Mouse (Mus musculus): Measurements from ENCODE around the gene Spata48.

The Spata48 gene

DNA sequence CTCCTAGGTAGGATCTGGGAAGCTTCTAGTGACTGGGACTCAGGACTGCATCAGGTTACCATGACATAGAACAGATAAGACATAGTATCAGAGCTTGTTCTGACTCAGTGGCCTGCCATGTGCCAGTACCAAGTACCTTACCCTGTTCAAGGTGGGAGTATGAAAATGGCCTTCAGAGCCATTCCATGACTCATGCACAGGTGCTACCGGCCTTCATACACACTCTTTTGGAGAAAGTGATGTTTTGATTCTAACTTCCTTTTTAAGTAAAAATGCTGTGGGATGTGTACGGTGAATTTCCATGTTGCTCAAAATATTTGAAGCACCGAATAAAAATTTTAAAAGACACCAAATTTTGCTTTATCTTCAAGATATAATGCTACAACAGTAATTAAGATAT is 84.1 kb downstream of the Spata48 start:
- DNase-seq: no peak

GRCm38 (mm10) chr11:11546903-11547511 is 85.1 kb downstream of the Spata48 start:
- DNase-seq: no peak

GRCm38 (mm10) chr11:11547597-11548240 is 85.8 kb downstream of the Spata48 start:
- no peak for DNase-seq

DNA sequence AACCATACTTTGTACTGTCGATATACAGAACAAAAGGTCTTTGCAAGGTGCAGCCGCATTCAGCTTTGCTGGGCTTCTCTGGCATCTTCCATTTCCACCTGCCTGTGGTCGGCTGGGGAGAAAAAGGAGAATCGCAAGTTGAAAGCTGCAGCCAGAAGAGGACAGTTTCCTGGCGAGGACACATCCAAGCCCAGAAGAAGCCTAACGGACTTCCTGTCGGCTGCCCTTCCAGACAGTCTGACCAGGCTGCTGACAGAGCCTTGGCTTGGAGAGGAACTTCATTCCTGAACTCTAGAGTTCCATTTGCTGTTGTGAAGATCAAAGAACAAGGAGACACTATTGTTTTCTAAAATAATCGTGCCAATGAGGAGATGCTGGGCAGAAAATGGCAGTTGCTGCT is 93.7 kb downstream of the Spata48 start:
- DNase-seq: no peak

GRCm38 (mm10) chr11:11556186-11556585 is 94.3 kb downstream of the Spata48 start:
- no peak for DNase-seq

DNA sequence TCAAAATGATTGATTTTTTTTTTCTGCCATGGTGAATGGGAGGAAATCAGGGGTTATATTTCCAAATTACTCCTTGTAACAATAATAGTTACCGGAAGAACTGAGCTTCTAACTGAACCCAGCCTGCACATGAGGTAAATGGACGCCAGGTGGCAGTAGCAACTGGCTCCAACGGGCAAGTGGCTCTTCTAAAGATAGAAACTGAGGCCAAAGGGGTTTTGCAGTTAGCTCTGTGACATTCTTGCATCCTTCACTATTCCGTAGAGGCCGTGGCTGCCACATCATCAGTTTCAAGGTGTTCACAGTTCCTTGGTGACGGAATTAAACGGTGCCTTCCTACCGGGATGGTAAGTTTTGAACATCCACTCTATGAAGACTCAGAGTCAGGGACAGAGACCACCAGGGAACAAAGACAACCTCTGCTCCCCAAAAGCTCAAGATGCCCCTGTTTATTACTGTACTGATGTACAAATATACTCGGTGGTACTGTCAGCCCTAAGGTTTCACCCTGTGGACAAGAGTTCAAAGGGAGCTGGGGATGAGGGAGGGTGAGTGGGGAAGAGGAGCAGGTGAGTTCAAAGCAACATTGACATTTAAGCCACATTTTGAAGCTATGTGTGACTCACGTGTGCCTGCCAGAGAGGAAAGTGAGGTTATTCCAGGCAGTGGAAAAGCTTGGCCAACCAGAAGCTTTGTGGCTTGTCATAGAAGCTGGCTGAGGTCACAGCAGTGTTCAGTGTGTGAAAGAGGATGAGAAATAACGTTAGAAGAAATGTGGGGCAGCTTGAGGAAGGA is 95.5 kb downstream of the Spata48 start:
- peak; percentile 81 for DNase-seq

- no peak for DNase-seq
These were observed 96.8 kb downstream of the Spata48 start for GRCm38 (mm10) chr11:11558662-11559061.

- no peak for DNase-seq
These were observed 97.3 kb downstream of the Spata48 start for GRCm38 (mm10) chr11:11559099-11559686.

GRCm38 (mm10) chr11:11561118-11561517 is 99.2 kb downstream of the Spata48 start:
- no peak for DNase-seq

- peak; percentile 30 for DNase-seq
These were observed 102.6 kb downstream of the Spata48 start for GRCm38 (mm10) chr11:11564266-11565044.

All from liver (tissue).